Mouse (Mus musculus) cerebellum, adult 11 months (tissue): ENCODE measurements around the gene Rps11.

Experiments used
- DNase-seq: peaks from one replicate; pipeline ENCODE4 v3.0.0; 2022

Rps11 gene

GRCm38 (mm10) chr7:45082401-45083299 is 41.6 kb downstream of the Rps11 start:
- DNase-seq, result no peak

- DNase-seq, result no peak
These were observed 43.2 kb downstream of the Rps11 start for GRCm38 (mm10) chr7:45081016-45081415.

GRCm38 (mm10) chr7:45079856-45080255 is 44.4 kb downstream of the Rps11 start:
- peak; percentile 81 for DNase-seq

GRCm38 (mm10) chr7:45078513-45078912 is 45.7 kb downstream of the Rps11 start:
- DNase-seq, result peak; percentile 61

GRCm38 (mm10) chr7:45077829-45078228 is 46.4 kb downstream of the Rps11 start:
- no peak for DNase-seq

- DNase-seq, result no peak
These were observed 46.9 kb downstream of the Rps11 start for GRCm38 (mm10) chr7:45077322-45077721.

GRCm38 (mm10) chr7:45076501-45076900 is 47.7 kb downstream of the Rps11 start:
- no peak for DNase-seq

- no peak for DNase-seq
These were observed 48.8 kb downstream of the Rps11 start for GRCm38 (mm10) chr7:45075405-45075804.

- DNase-seq, result no peak
These were observed 50.3 kb downstream of the Rps11 start for GRCm38 (mm10) chr7:45073949-45074348.

GRCm38 (mm10) chr7:45073171-45073707 is 51.0 kb downstream of the Rps11 start:
- no peak for DNase-seq
